13 mouse cellular contexts compared by ENCODE assay signal in genomic region chr6:55275786-55276185, GRCm38 (mm10).
A peak's percentile ranks its signal among the peaks of the same experiment; 100 is the strongest.
DNase-seq lines count a peak whose midpoint lies in the region; ATAC-seq and TF ChIP-seq lines count a peak whose summit lies in the region.
"Had no signal": no experiment of that assay in that cellular context is flagged by ENCODE, and none has a peak within 500 bp of the region (broad histone marks: within the 10 kb centered on the region; RNA-seq: fewer than 3 reads in every experiment).

No protein-coding gene starts in this region.

- TF ChIP-seq EP300 in heart, postnatal 0 days (IDR thresholded peaks at IDR 0.05; ENCODE audit: low read depth), result no peak
- TF ChIP-seq EP300 in heart, adult 2 months (IDR thresholded peaks at IDR 0.05; ENCODE audit: insufficient read depth, low read depth, low read length), result no peak

- 0 out of 2 replicates have a peak, but pooled peaks have one; percentile 21 for ATAC-seq in heart, postnatal 0 days (ENCODE audit: insufficient read depth, low read depth)
- ATAC-seq: midbrain, embryonic 16.5 days had no signal

- no peak overlapping the region for H3K4me3 ChIP-seq in heart, postnatal 0 days (ENCODE audit: low read depth, low read length)
- H3K4me3 ChIP-seq in heart, adult 2 months, result no peak overlapping the region
- H3K4me3 ChIP-seq in olfactory bulb, adult 2 months (ENCODE audit: insufficient read depth, low read depth, low read length), result no peak overlapping the region
- H3K4me3 ChIP-seq: embryonic facial prominence, embryonic 12.5 days; forebrain, embryonic 10.5 days had no signal

- intact Hi-C loops in heart, adult 2 months (cut with DNase I), result no loop called here

- H3K9ac ChIP-seq in heart, postnatal 0 days (replicated peaks; ENCODE audit: low read depth, low read length), result no peak overlapping the region
- no peak overlapping the region for H3K9ac ChIP-seq in heart, adult 2 months (ENCODE audit: low read depth, low read length)
- H3K9ac ChIP-seq: embryonic facial prominence, embryonic 12.5 days had no signal

- TF ChIP-seq CTCF in heart, postnatal 0 days (IDR thresholded peaks at IDR 0.05; ENCODE audit: low read depth), result no peak
- no peak for TF ChIP-seq CTCF in heart, adult 2 months (IDR thresholded peaks at IDR 0.05)
- TF ChIP-seq CTCF in olfactory bulb, adult 2 months (IDR thresholded peaks at IDR 0.05; ENCODE audit: insufficient read depth, low read depth, low read length), result no peak

- peak; percentile 22 to 48 for DNase-seq in cerebellum, adult 18-20 months
- no peak for DNase-seq in cerebellum, postnatal 4 days (ENCODE audit: low spot score in 2 of 2)
- DNase-seq in heart, postnatal 0 days (ENCODE audit: low spot score), result no peak
- no peak for DNase-seq in heart, adult 2 months
- peak; percentile 67 for DNase-seq in brain, adult 2 months (ENCODE audit: low read depth, low spot score)
- no peak for DNase-seq in layer of hippocampus, adult 18-20 months (ENCODE audit: low spot score in 2 of 2)
- DNase-seq in kidney, postnatal 36 days, result no peak
- DNase-seq: layer of hippocampus, postnatal 36 days had no signal

- no peak overlapping the region for H3K4me2 ChIP-seq in heart, postnatal 0 days (ENCODE audit: low read depth, low read length)
- H3K4me2 ChIP-seq: embryonic facial prominence, embryonic 12.5 days; liver, embryonic 11.5 days had no signal

- WGBS in heart, postnatal 0 days, result 24% methylated on average over 8 of the region's 8 CpGs
- 52% methylated on average over 8 of the region's 8 CpGs for WGBS in heart, adult 2 months
- WGBS in olfactory bulb, adult 2 months, result 29% methylated on average over 8 of the region's 8 CpGs

- H3K4me1 ChIP-seq in heart, postnatal 0 days (ENCODE audit: control insufficient read depth, insufficient read depth), result no peaks in the 10 kb centered on the region
- H3K4me1 ChIP-seq in heart, adult 2 months (ENCODE audit: control insufficient read depth, insufficient read depth, low read length), result peaks cover 6% of the 10 kb centered on the region
- peaks cover 35% of the 10 kb centered on the region for H3K4me1 ChIP-seq in olfactory bulb, adult 2 months (ENCODE audit: control insufficient read depth, insufficient read depth, low read length)

- TF ChIP-seq POLR2A in heart, adult 2 months (IDR thresholded peaks at IDR 0.05; ENCODE audit: insufficient read depth, low read depth, low read length), result no peak
- no peak for TF ChIP-seq POLR2A in olfactory bulb, adult 2 months (IDR thresholded peaks at IDR 0.05; ENCODE audit: insufficient read depth, low read depth, low read length)

- H3K9me3 ChIP-seq in heart, postnatal 0 days (replicated peaks; ENCODE audit: control insufficient read depth, low read length), result no peaks in the 10 kb centered on the region
- H3K9me3 ChIP-seq: embryonic facial prominence, embryonic 12.5 days; forebrain, embryonic 10.5 days had no signal

- H3K27ac ChIP-seq in heart, postnatal 0 days (ENCODE audit: low read depth), result no peak overlapping the region
- no peak overlapping the region for H3K27ac ChIP-seq in heart, adult 2 months
- H3K27ac ChIP-seq in olfactory bulb, adult 2 months (ENCODE audit: insufficient read depth, low read depth, low read length), result peak overlapping the region; percentile 92
- H3K27ac ChIP-seq: embryonic facial prominence, embryonic 12.5 days; forebrain, embryonic 10.5 days had no signal

- H3K27me3 ChIP-seq in heart, postnatal 0 days (ENCODE audit: control insufficient read depth, insufficient read depth, low read length), result no peaks in the 10 kb centered on the region
- H3K27me3 ChIP-seq in heart, adult 2 months (ENCODE audit: control insufficient read depth, insufficient read depth, low read length), result no peaks in the 10 kb centered on the region
- H3K27me3 ChIP-seq: embryonic facial prominence, embryonic 12.5 days had no signal

- H3K79me2 ChIP-seq in heart, adult 2 months (replicated peaks; ENCODE audit: control insufficient read depth, insufficient read depth, low read length), result no peaks in the 10 kb centered on the region

- 0 out of 2 replicates have a peak, but pooled peaks cover 2% of the 10 kb centered on the region for H3K36me3 ChIP-seq in heart, postnatal 0 days (replicated peaks; ENCODE audit: control insufficient read depth, insufficient read depth, low read length)
- H3K36me3 ChIP-seq in heart, adult 2 months (ENCODE audit: control insufficient read depth, insufficient read depth, low read length), result no peaks in the 10 kb centered on the region
- H3K36me3 ChIP-seq: embryonic facial prominence, embryonic 12.5 days had no signal

Comparison
In these comparisons a context has a peak if more than half of its experiments do, and no peak if none do; other contexts are left out.
1. DNase-seq: peak in cerebellum, adult 18-20 months (2 of 2) and brain, adult 2 months (single experiment); none in cerebellum, postnatal 4 days (0 of 2), heart, postnatal 0 days (single experiment), heart, adult 2 months (0 of 2), layer of hippocampus, adult 18-20 months (0 of 2) and kidney, postnatal 36 days (0 of 2).